Mouse (Mus musculus) stomach, embryonic 15.5 days (tissue): ENCODE data around the gene Snx1. TPM values are rescaled to one million over a fixed set of nuclear protein-coding genes. Genes with fewer than 3 reads are reported as not detected.
A peak's percentile ranks its signal among the peaks of the same experiment; 100 is the strongest.

Experiments
- ATAC-seq: fragments of 200-750 bp; cut with Nextera tagmentation; 2 replicates; pipeline ENCODE4 v1.8.0; 2017; ENCODE audit warnings: low read depth, moderate number of reproducible peaks, moderate TSS enrichment; ENCODE audit not compliant: insufficient read depth, low FRiP score
- H3K27ac ChIP-seq: fragments of 300-500 bp; sonication (generic); 2 replicates; pipeline ENCODE4 v1.5.1; 2015; ENCODE audit warnings: mild to moderate bottlenecking, inconsistent platforms
- H3K27me3 ChIP-seq: fragments of 300-500 bp; sonication (generic); replicated peaks from 2 replicates; pipeline ENCODE4 v1.6.1; 2015; ENCODE audit warnings: inconsistent platforms
- H3K36me3 ChIP-seq: fragments of 300-500 bp; sonication (generic); 2 replicates; pipeline ENCODE4 v1.6.1; 2015; ENCODE audit warnings: inconsistent platforms
- H3K4me1 ChIP-seq: fragments of 300-500 bp; sonication (generic); 2 replicates; pipeline ENCODE4 v1.6.1; 2015; ENCODE audit warnings: inconsistent platforms
- H3K4me2 ChIP-seq: fragments of 300-500 bp; sonication (generic); 2 replicates; pipeline ENCODE4 v1.6.1; 2015; ENCODE audit warnings: mild to moderate bottlenecking, inconsistent platforms
- H3K4me3 ChIP-seq: fragments of 300-500 bp; sonication (generic); replicated peaks from 2 replicates; pipeline ENCODE4 v1.5.1; 2015; ENCODE audit warnings: inconsistent platforms
- H3K9ac ChIP-seq: fragments of 300-500 bp; sonication (generic); 2 replicates; pipeline ENCODE4 v1.6.1; 2015; ENCODE audit warnings: inconsistent platforms
- H3K9me3 ChIP-seq: fragments of 300-500 bp; sonication (generic); 2 replicates; pipeline ENCODE4 v1.6.1; 2016; ENCODE audit warnings: inconsistent platforms
- WGBS: fragments of 180-500 bp; shearing (Covaris S2); methylation state at CpG from one replicate; pipeline ENCODE4 v1.1.7; 2015; 5-methylcytosine and 5-hydroxymethylcytosine counted together
- polyA plus RNA-seq: library from polyadenylated mRNA; unstranded; fragments of >200 nt; fragmentation: Nextera tagmentation; extraction: Ambion mirVana; gene quantifications from 2 replicates; pipeline ENCODE4 v1.2.1, GENCODE M21; 2015

Gene Snx1
- polyA plus RNA-seq = 124 and 129 TPM in 2 replicates

GRCm38 (mm10) chr9:66126456-66127192 lies at the start of gene Snx1, which contains the start of gene Ciao2a:
Gene Snx1 (minus strand): TSS chr9:66126587.
Gene Ciao2a (plus strand): TSS chr9:66126611.
- H3K4me3 ChIP-seq = peak within 1 kb of the TSS; percentile 78
- H3K27ac ChIP-seq = peak within 1 kb of the TSS; percentile 87
- peak within 1 kb of the TSS; percentile 79 for H3K4me2 ChIP-seq
- H3K27me3 ChIP-seq = no peaks in the 10 kb centered on the region
- WGBS = 1% methylated on average over 34 of the region's 34 CpGs
- peaks cover 9% of the 10 kb centered on the region; the same call in 1 of the 2 replicates for H3K4me1 ChIP-seq
- no peaks in the 10 kb centered on the region for H3K36me3 ChIP-seq
- peak; percentile 79 for ATAC-seq
- peak within 1 kb of the TSS; percentile 58 for H3K9ac ChIP-seq
- no peaks in the 10 kb centered on the region for H3K9me3 ChIP-seq

- no peak for ATAC-seq
- no peaks in the 10 kb centered on the region for H3K4me1 ChIP-seq
- no peak overlapping the region for H3K4me2 ChIP-seq
- H3K27ac ChIP-seq = no peak overlapping the region
- 90% methylated on average over 3 of the region's 3 CpGs for WGBS
- H3K36me3 ChIP-seq = no peaks in the 10 kb centered on the region
- no peak overlapping the region for H3K9ac ChIP-seq
- H3K9me3 ChIP-seq = no peaks in the 10 kb centered on the region
- no peak overlapping the region for H3K4me3 ChIP-seq
- H3K27me3 ChIP-seq = no peaks in the 10 kb centered on the region
Measured at GRCm38 (mm10) chr9:66174985-66175384, 48.6 kb upstream of the Snx1 start.

- H3K36me3 ChIP-seq = no peaks in the 10 kb centered on the region
- no peaks in the 10 kb centered on the region for H3K4me1 ChIP-seq
- ATAC-seq = no peak; the same call in 1 of the 2 replicates
- H3K27me3 ChIP-seq = no peaks in the 10 kb centered on the region
- no peak overlapping the region for H3K27ac ChIP-seq
- no peak overlapping the region for H3K4me3 ChIP-seq
- H3K9ac ChIP-seq = no peak overlapping the region
- H3K4me2 ChIP-seq = no peak overlapping the region
- WGBS = 95% methylated on average over 5 of the region's 5 CpGs
- H3K9me3 ChIP-seq = no peaks in the 10 kb centered on the region
Measured at GRCm38 (mm10) chr9:66173316-66173855, 47.0 kb upstream of the Snx1 start.

GRCm38 (mm10) chr9:66171275-66171921 lies 45.0 kb upstream of the Snx1 start:
- no peaks in the 10 kb centered on the region for H3K9me3 ChIP-seq
- H3K4me3 ChIP-seq = no peak overlapping the region
- no peak overlapping the region for H3K27ac ChIP-seq
- no peaks in the 10 kb centered on the region for H3K4me1 ChIP-seq
- H3K36me3 ChIP-seq = no peaks in the 10 kb centered on the region
- no peaks in the 10 kb centered on the region for H3K27me3 ChIP-seq
- no peak overlapping the region for H3K9ac ChIP-seq
- WGBS = 73% methylated on average over 12 of the region's 12 CpGs
- no peak for ATAC-seq
- H3K4me2 ChIP-seq = no peak overlapping the region

- 48% methylated on average over 5 of the region's 5 CpGs for WGBS
- H3K4me2 ChIP-seq = no peak overlapping the region
- H3K9me3 ChIP-seq = no peaks in the 10 kb centered on the region
- no peaks in the 10 kb centered on the region for H3K36me3 ChIP-seq
- H3K27me3 ChIP-seq = no peaks in the 10 kb centered on the region
- H3K27ac ChIP-seq = no peak overlapping the region
- H3K9ac ChIP-seq = no peak overlapping the region
- ATAC-seq = no peak
- no peak overlapping the region for H3K4me3 ChIP-seq
- no peaks in the 10 kb centered on the region for H3K4me1 ChIP-seq
Measured at GRCm38 (mm10) chr9:66170506-66170905, 44.1 kb upstream of the Snx1 start.

GRCm38 (mm10) chr9:66168233-66168632 lies 41.8 kb upstream of the Snx1 start:
- no peaks in the 10 kb centered on the region for H3K4me1 ChIP-seq
- H3K4me2 ChIP-seq = no peak overlapping the region
- 13% methylated on average over 1 of the region's 1 CpGs for WGBS
- no peak overlapping the region for H3K9ac ChIP-seq
- no peaks in the 10 kb centered on the region for H3K27me3 ChIP-seq
- no peaks in the 10 kb centered on the region for H3K36me3 ChIP-seq
- H3K9me3 ChIP-seq = no peaks in the 10 kb centered on the region
- peak; percentile 65; the same call in 1 of the 2 replicates for ATAC-seq
- no peak overlapping the region for H3K4me3 ChIP-seq
- no peak overlapping the region for H3K27ac ChIP-seq

GRCm38 (mm10) chr9:66167222-66167621 lies 40.8 kb upstream of the Snx1 start:
- Histone ChIP-seq H3K9ac (no peak overlapping the region), H3K9me3 (no peaks in the 10 kb centered on the region), H3K4me1 (no peaks in the 10 kb centered on the region), H3K4me3 (no peak overlapping the region), H3K27me3 (no peaks in the 10 kb centered on the region), H3K27ac (no peak overlapping the region), H3K4me2 (no peak overlapping the region), H3K36me3 (no peaks in the 10 kb centered on the region)
- WGBS = 83% methylated on average over 5 of the region's 5 CpGs
- ATAC-seq = no peak

- Histone ChIP-seq H3K4me1 (no peaks in the 10 kb centered on the region), H3K4me3 (no peak overlapping the region), H3K4me2 (no peak overlapping the region), H3K27me3 (0 out of 2 replicates have a peak, but pooled peaks cover 11% of the 10 kb centered on the region), H3K9ac (no peak overlapping the region), H3K27ac (no peak overlapping the region), H3K36me3 (no peaks in the 10 kb centered on the region), H3K9me3 (no peaks in the 10 kb centered on the region)
- no peak for ATAC-seq
- WGBS = 75% methylated on average over 9 of the region's 9 CpGs
Measured at GRCm38 (mm10) chr9:66162995-66163394, 36.6 kb upstream of the Snx1 start.

GRCm38 (mm10) chr9:66160155-66160554 lies 33.8 kb upstream of the Snx1 start:
- H3K9ac ChIP-seq = no peak overlapping the region
- peaks cover 16% of the 10 kb centered on the region; the same call in 1 of the 2 replicates for H3K27me3 ChIP-seq
- no peak overlapping the region for H3K4me3 ChIP-seq
- no peaks in the 10 kb centered on the region for H3K9me3 ChIP-seq
- H3K36me3 ChIP-seq = no peaks in the 10 kb centered on the region
- peaks cover 3% of the 10 kb centered on the region; the same call in 1 of the 2 replicates for H3K4me1 ChIP-seq
- 94% methylated on average over 2 of the region's 2 CpGs for WGBS
- ATAC-seq = no peak
- no peak overlapping the region for H3K27ac ChIP-seq
- no peak overlapping the region for H3K4me2 ChIP-seq

- Histone ChIP-seq H3K9ac (no peak overlapping the region), H3K4me3 (peak overlapping the region; percentile 47), H3K4me2 (peak overlapping the region; percentile 86), H3K27me3 (peaks cover 16% of the 10 kb centered on the region; the same call in 1 of the 2 replicates), H3K36me3 (no peaks in the 10 kb centered on the region), H3K27ac (no peak overlapping the region), H3K4me1 (peaks cover 3% of the 10 kb centered on the region; the same call in 1 of the 2 replicates), H3K9me3 (no peaks in the 10 kb centered on the region)
- no peak for ATAC-seq
- 84% methylated on average over 6 of the region's 6 CpGs for WGBS
Measured at GRCm38 (mm10) chr9:66158885-66159430, 32.6 kb upstream of the Snx1 start.

- Histone ChIP-seq H3K9ac (peak within 1 kb of the TSS; percentile 32; the same call in 1 of the 2 replicates), H3K9me3 (no peaks in the 10 kb centered on the region)
- WGBS = under 1% methylated on average over 58 of the region's 58 CpGs
Measured at GRCm38 (mm10) chr9:66157958-66158830, 31.8 kb upstream of the Snx1 start, which contains the start of gene Dapk2. Gene Dapk2 (plus strand): TSS chr9:66158223.

More at GRCm38 (mm10) chr9:66157958-66158830, 31.8 kb upstream of the Snx1 start, which contains the start of gene Dapk2:
- ATAC-seq = peak; percentile 90
- Histone ChIP-seq H3K27ac (no peak within 1 kb of the TSS), H3K4me3 (peak within 1 kb of the TSS; percentile 47), H3K36me3 (no peaks in the 10 kb centered on the region), H3K4me1 (peaks cover 3% of the 10 kb centered on the region; the same call in 1 of the 2 replicates), H3K27me3 (peaks cover 16% of the 10 kb centered on the region; the same call in 1 of the 2 replicates), H3K4me2 (peak within 1 kb of the TSS; percentile 86)
